Mouse (Mus musculus): ENCODE measurements around the gene Zfp605.
"Not testable (repeated sequence)": the region's sequence is repeated elsewhere in the genome, so short reads cannot be mapped to it uniquely, and the experiment has no call there.

The Zfp605 gene

GRCm38 (mm10) chr5:110109991-110110441, at the start of gene Zfp605:
TSS of gene Zfp605 (plus strand) at chr5:110110092.
- DNase-seq = peak; percentile 92

DNA sequence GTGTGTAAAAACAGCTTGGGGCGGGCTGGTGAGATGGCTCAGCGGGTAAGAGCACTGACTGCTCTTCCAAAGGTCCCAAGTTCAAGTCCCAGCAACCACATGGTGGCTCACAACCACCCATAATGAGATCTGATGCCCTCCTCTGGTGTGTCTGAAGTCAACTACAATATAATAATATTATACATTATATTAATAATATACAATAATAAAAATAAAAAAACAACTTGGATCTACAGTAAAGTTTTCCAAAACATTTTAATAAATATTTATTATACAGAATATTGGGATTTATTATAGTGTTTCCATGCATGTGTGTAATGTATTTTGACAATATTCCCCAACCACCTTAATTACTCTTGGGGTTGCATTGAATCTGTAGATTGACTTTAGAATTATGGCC, 37.5 kb upstream of the Zfp605 start, which contains the start of gene Gm17655:
TSS of gene Gm17655 (minus strand) at position 101 of the 400 bp plus-strand sequence.
- not testable (repeated sequence) for DNase-seq

DNA sequence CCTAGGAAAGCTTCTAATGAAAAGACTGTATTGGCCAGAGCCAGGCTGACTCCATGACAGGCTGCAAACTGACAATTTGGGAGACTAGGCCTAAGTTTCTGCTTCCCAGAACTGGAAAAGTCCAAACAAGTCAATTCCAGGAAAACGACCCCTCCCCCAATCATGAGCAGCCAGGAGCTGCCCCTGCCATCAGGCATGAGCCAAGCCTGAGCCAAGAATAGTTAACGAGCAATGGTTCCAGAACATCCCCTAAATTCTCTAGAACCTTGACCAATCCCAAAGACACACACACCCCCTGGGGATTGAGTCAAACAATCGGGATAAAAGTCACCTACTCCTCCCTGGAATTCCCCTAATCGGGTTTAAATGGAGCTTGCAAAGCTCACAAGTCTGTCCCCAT, 26.9 kb upstream of the Zfp605 start:
- DNase-seq = no peak

DNA sequence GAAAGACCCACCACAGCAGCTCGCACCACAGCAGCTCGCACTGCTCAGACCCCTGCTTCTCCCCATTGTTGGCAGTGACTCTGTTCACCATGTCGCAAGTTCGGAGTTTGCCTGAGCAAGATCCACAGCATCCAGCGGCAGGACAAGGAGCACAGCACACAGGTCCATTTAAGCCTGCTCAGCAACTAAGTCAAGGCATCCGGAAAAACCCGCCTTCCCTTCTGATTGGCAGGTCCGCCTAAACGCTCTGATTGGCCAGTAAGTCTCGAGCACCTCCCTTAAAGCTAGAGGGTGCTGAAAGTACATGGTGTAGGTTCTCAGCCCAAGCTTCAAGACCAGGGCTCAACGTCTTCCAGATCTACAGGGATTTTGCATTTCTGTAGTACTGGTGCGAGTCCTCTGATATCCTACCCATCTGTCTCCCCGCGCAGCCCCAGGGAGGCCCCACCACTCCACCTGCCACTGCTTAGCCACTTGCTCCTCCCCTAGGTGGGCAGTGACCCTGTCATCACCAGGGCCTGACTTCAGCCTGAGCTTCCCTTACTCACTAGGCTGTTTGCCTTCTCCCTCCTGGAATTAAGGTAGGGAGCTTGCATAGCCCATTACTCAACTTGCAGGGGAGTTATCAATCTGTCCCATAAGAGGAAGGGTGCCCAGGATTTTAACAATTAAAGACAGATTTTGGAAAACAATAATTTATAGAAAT, 23.6 kb upstream of the Zfp605 start:
- no peak for DNase-seq

- no peak for DNase-seq
Measured at GRCm38 (mm10) chr5:110091546-110091945, 18.3 kb upstream of the Zfp605 start.

DNA sequence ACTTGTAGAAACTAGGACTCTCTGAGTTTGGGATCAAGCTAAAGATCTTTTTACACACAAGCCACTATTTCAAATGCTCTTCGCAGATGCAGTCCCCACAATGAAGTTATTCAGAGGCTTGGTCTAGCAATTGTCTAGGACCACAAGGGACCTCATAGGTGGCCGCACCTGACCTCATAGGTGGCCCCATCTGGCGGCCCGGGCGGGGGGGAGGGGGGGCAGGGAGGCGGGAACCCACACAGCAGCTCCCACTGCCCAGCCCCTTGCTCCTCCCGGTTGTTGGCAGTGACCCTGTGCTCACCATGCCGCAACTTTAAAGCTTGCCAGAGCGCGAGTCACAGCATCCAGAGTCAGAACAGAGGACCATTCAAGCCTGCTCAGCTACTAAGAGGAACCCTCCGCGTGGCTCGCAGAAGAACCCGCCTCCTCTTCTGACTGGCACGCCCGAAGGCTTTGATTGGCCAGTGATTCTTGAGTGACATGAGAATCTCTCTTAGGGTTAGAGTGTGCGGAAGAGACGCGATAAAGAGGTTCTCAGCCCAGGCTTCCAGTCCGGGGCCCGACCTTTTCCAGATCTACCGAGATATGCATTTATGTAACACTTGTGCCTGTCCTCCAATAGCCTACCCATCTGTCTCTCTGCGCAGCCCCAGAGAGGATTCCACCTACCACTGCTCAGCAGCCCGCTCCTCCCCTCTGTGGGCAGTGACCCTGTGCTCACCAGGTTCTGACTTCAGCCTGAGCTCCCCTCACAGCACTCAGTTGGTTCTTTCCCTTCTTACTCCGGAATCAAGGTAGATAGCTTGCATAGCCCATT, 15.7 kb upstream of the Zfp605 start, which contains the start of gene Gm35315:
TSS of gene Gm35315 (minus strand) at position 391 of the 817 bp plus-strand sequence.
- peak; percentile 83 for DNase-seq

DNA sequence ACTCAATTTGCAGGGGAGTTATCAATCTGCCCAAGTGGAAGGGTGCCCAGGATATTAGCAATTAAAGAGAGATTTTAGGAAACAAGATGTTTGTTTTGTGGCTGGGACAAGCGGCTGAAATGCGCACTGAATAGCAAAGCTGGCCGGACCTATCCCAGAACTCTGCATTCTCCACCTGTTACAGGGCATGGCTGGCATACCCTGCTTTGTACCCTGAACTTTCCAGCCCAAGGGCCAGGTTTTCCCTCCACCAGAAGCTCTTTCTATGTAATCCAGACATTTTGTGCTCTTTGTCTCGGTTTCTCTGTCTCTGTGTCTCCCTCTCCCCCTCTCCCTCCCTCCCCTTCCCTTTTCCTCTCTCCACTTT, 15.1 kb upstream of the Zfp605 start:
- no peak for DNase-seq

GRCm38 (mm10) chr5:110098991-110099477, 10.9 kb upstream of the Zfp605 start:
- no peak for DNase-seq

- DNase-seq = no peak
Measured at GRCm38 (mm10) chr5:110099656-110100580, 10.0 kb upstream of the Zfp605 start, which contains the start of gene Plcxd1. TSS of gene Plcxd1 (plus strand) at chr5:110099969.

- DNase-seq = peak; percentile 55
Measured at GRCm38 (mm10) chr5:110100921-110101631, 8.8 kb upstream of the Zfp605 start.

DNA sequence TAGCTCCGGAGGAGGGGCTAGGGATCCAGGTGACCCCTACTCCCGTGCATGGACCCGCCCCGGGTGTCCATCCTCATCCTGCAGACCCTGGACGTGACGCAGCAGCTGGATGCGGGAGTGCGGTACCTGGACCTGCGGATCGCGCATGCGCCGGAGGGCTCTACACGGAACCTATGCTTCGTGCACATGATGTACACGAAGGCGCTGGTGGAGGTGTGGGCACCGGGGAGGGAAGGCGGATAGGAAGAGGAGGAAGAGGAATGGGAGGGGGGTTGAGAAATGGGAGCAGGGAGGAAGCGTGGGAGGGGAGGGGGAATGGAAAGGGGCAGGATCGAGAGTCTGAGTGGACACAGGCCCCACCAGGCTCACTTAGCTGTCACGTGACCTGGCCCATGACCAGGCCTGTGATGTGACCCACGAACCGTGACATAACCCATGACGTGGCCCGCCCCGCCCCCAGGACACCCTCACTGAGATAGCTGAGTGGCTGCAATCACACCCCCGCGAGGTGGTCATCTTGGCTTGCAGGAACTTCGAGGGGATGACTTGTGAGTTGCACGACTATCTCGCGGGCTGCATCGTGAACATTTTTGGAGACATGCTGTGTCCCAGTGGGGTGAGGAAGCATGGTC, 8.1 kb upstream of the Zfp605 start:
- peak; percentile 74 for DNase-seq

- DNase-seq = no peak
Measured at GRCm38 (mm10) chr5:110102429-110102828, 7.5 kb upstream of the Zfp605 start.

DNA sequence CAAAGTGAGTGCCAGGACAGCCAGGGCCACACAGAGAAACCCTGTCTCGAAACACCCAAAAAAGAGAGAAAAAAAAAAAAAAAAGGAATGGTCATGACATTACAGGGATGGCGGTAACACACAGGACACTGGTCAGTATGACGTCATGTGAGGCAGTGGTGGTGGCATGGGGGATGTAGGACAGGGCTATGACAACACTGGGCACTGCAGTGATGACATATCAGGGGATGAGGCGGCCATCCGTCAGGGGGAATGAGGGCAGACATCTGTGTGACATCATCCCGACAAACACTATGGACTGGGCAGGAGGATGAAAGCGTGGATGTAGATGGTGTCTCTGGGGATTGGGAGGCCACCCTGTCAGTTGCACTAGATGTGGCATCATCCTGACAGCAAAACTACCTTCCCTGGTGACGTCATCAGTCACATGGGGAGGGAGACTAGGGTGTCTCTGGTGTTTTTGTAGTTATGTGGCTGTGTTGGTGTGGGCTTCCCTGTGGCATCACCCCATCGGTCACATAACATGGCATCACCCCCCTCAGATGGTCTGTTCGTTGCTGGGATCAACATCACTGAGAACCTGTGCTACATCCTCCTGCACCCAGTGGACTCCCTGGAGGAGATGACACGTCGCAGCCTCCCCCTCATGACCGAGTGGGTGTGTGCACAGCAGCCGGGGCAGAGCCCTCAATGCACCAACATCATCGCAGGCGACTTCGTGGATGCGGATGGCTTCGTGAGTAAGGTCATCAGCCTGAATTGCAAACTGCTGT, 6.9 kb upstream of the Zfp605 start:
- no peak for DNase-seq

DNA sequence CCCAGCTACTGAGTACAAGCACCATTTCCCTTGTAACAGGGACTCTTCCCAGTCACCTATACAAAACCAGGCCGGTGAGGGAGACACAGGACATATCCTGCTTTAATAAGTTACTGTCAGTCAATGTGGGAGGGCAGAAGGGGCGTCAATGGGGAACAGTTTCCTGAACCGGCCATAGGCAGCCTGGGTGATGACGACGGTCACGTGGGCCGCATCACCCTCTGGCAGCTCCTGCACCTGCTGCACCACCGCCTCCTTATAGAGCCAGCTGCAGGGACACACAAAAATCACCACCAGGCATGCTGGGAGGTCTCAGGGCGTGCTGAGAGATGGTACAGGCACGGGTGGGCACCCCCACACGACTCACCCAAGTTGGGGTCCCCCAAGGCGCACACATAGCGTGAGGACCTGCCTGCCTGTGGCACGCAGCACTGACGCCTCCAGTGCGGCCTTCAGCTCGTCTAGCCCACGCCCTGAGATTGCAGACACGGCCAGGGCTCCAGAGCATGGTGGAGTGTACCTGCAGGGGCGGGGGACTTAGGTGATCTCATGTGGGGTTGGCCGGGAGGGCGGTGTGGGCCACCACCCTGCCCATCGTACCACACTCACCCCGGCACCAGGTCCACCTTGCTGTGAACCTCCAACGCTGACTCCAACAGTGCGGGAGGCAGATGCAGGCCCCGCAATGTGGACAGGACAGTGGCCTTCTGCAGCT, 5.8 kb upstream of the Zfp605 start:
- no peak for DNase-seq

DNA sequence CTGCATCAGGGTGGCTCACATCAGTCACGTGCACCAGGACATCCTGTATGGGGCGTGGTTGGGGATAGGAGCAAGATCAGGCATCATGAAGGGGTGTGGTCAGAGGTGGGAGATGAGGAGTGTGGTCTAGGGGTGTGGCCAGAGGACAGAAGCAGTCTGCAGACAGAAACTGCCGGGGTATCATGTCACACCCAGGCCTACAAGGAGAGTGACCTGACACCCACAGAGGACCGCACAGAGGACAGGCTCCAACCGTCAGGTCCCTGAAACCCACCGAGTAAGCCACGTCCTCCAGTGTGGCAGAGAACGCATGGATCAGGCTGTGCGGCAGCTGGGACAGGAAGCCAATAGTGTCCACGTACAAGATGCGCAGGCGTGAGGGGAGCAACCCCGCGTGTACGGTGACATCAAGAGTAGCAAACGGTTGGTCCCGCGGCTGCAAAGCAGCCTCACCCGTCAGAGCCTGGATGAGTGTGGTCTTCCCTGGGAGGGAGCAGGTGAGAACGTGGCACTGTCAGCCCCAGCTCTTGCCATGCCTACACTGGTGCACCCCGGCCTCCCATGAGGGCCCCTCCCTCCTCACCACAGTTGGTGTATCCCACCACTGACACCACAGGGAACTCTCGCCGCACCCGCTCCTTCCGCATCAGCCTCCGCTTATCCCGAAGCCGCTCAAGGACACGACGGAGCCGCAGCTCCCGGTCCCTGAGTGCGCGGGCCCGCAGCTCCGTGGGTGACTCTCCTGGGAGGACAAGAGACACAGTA, 5.1 kb upstream of the Zfp605 start:
- DNase-seq = peak; percentile 45

- peak; percentile 49 for DNase-seq
Measured at GRCm38 (mm10) chr5:110106140-110106871, 3.6 kb upstream of the Zfp605 start.

- peak; percentile 60 for DNase-seq
Measured at GRCm38 (mm10) chr5:110106901-110107564, 2.9 kb upstream of the Zfp605 start.
